ENCODE assay signal across 48 mouse cellular contexts in the genomic region with DNA sequence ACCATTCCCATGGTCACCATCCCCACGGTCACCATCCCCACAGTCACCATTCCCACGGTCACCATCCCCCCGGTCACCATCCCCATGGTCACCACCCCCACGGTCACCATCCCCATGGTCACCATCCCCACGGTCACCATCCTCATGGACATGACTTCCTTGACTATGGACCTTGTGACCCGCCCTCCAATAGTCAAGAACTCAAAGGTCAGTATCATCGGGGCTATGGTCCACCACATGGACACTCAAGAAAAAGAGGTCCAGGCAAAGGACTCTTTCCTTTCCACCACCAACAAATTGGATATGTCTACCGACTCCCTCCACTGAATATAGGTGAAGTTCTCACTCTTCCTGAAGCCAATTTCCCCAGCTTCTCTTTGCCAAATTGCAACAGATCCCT. TPM values are rescaled to one million over a fixed set of nuclear protein-coding genes. Genes with fewer than 3 reads are reported as not detected.
"Had no signal": no experiment of that assay in that cellular context is flagged by ENCODE, and none has a peak within 500 bp of the region (broad histone marks: within the 10 kb centered on the region; RNA-seq: fewer than 3 reads in every experiment).

No protein-coding gene starts in this region.

- H3K27me3 ChIP-seq: heart, embryonic 12.5 days; heart, embryonic 13.5 days; heart, embryonic 15.5 days; hindbrain, embryonic 12.5 days; hindbrain, embryonic 13.5 days; hindbrain, embryonic 15.5 days; intestine, embryonic 15.5 days; kidney, embryonic 15.5 days had no signal

- H3K4me3 ChIP-seq: heart, embryonic 10.5 days; heart, embryonic 12.5 days; heart, embryonic 13.5 days; heart, embryonic 15.5 days; hindbrain, embryonic 10.5 days; hindbrain, embryonic 12.5 days; hindbrain, embryonic 13.5 days; hindbrain, embryonic 15.5 days; intestine, embryonic 15.5 days; kidney, embryonic 15.5 days; layer of hippocampus, adult 2 months had no signal

- H3K9ac ChIP-seq: heart, embryonic 12.5 days; heart, embryonic 13.5 days; heart, embryonic 15.5 days; hindbrain, embryonic 12.5 days; hindbrain, embryonic 13.5 days; hindbrain, embryonic 14.5 days; hindbrain, embryonic 15.5 days; intestine, embryonic 15.5 days; kidney, embryonic 15.5 days had no signal

- H3K36me3 ChIP-seq: heart, embryonic 10.5 days; heart, embryonic 12.5 days; heart, embryonic 13.5 days; heart, embryonic 15.5 days; hindbrain, embryonic 10.5 days; hindbrain, embryonic 12.5 days; hindbrain, embryonic 13.5 days; hindbrain, embryonic 15.5 days; intestine, embryonic 15.5 days; kidney, embryonic 15.5 days had no signal

- ATAC-seq: hindbrain, embryonic 16.5 days; hindbrain, postnatal 0 days; inflammation-experienced regulatory T-cells, adult 6 months; intestine, embryonic 15.5 days; intestine, embryonic 16.5 days; intestine, postnatal 0 days had no signal

- DNase-seq: heart, postnatal 10 days; heart, postnatal 14 days; heart, postnatal 36 days; heart, postnatal 4 days; kidney, adult 11 months; kidney, adult 18-20 months; kidney, adult 2 months; kidney, adult 8-10 months; kidney, adult 9 months; kidney, postnatal 10 days; kidney, postnatal 14 days; kidney, postnatal 25 days; kidney, postnatal 36 days; kidney, postnatal 4 days; layer of hippocampus, adult 9-11 months; layer of hippocampus, postnatal 36 days had no signal

- H3K9me3 ChIP-seq: heart, embryonic 10.5 days; heart, embryonic 12.5 days; heart, embryonic 13.5 days; heart, embryonic 15.5 days; hindbrain, embryonic 10.5 days; hindbrain, embryonic 12.5 days; hindbrain, embryonic 13.5 days; hindbrain, embryonic 15.5 days; intestine, embryonic 15.5 days; kidney, embryonic 15.5 days had no signal

- H3K4me2 ChIP-seq: heart, embryonic 12.5 days; heart, embryonic 13.5 days; heart, embryonic 15.5 days; hindbrain, embryonic 12.5 days; hindbrain, embryonic 13.5 days; hindbrain, embryonic 14.5 days; hindbrain, embryonic 15.5 days; intestine, embryonic 15.5 days; kidney, embryonic 15.5 days had no signal

- H3K4me1 ChIP-seq: heart, embryonic 10.5 days; heart, embryonic 12.5 days; heart, embryonic 13.5 days; heart, embryonic 15.5 days; hindbrain, embryonic 13.5 days; hindbrain, embryonic 15.5 days; intestine, embryonic 15.5 days had no signal

- H3K27ac ChIP-seq: heart, embryonic 10.5 days; heart, embryonic 13.5 days; heart, embryonic 15.5 days; hindbrain, embryonic 10.5 days; hindbrain, embryonic 12.5 days; hindbrain, embryonic 13.5 days; hindbrain, embryonic 14.5 days; hindbrain, embryonic 15.5 days; hindbrain, postnatal 0 days; intestine, embryonic 15.5 days; kidney, embryonic 15.5 days; kidney, postnatal 0 days; layer of hippocampus, adult 2 months had no signal

RNA-seq across cellular contexts. Expression of gene Hrg, which starts 10.2 kb away (rescaled TPM):
- total RNA-seq: heart, postnatal 10 days; heart, postnatal 14 days; heart, postnatal 25 days; heart, postnatal 36 days; heart, postnatal 4 days; hematopoietic stem cell, adult 5-6 weeks; hindbrain, postnatal 0 days; layer of hippocampus, adult 18-20 months; layer of hippocampus, adult 2 months; layer of hippocampus, adult 8-10 months; layer of hippocampus, postnatal 10 days; layer of hippocampus, postnatal 14 days; layer of hippocampus, postnatal 25 days; layer of hippocampus, postnatal 36 days; left cerebral cortex, adult 18-20 months had no signal
- polyA plus RNA-seq: heart, embryonic 12.5 days; heart, embryonic 13.5 days; heart, embryonic 14.5 days; heart, embryonic 15.5 days; heart, embryonic 16.5 days; heart, postnatal 0 days; hindbrain, embryonic 10.5 days; hindbrain, embryonic 12.5 days; hindbrain, embryonic 13.5 days; hindbrain, embryonic 15.5 days; hindbrain, embryonic 16.5 days; hindbrain, postnatal 0 days; inflammation-experienced regulatory T-cells, adult 6 months; intestine, embryonic 14.5 days; intestine, embryonic 15.5 days; intestine, embryonic 16.5 days; intestine, postnatal 0 days; kidney, embryonic 14.5 days; kidney, embryonic 15.5 days had no signal

RNA-seq across cellular contexts. Expression of gene Fetub, which starts 42.9 kb away (rescaled TPM):
- total RNA-seq: heart, postnatal 10 days; heart, postnatal 14 days; heart, postnatal 4 days; hematopoietic stem cell, adult 5-6 weeks; hindbrain, postnatal 0 days; layer of hippocampus, postnatal 36 days; left cerebral cortex, adult 18-20 months had no signal
- polyA plus RNA-seq: heart, embryonic 10.5 days; heart, embryonic 12.5 days; heart, embryonic 13.5 days; heart, embryonic 14.5 days; heart, embryonic 15.5 days; heart, embryonic 16.5 days; heart, postnatal 0 days; hindbrain, embryonic 10.5 days; hindbrain, embryonic 11.5 days; hindbrain, embryonic 12.5 days; hindbrain, embryonic 13.5 days; hindbrain, embryonic 14.5 days; hindbrain, embryonic 15.5 days; hindbrain, embryonic 16.5 days; intestine, embryonic 14.5 days; intestine, postnatal 0 days; kidney, embryonic 14.5 days had no signal
